Mouse (Mus musculus): ENCODE data around the gene Plch1. TPM values are rescaled to one million over a fixed set of nuclear protein-coding genes. Genes with fewer than 3 reads are reported as not detected.

Plch1 gene
- total RNA-seq (2015; ENCODE audit: low replicate concordance) (not detected in 2 replicates), total RNA-seq (2017; ENCODE audit: low replicate concordance) (not detected in 2 replicates)

GRCm38 (mm10) chr3:63899309-63899695, at the start of gene Plch1:
Gene Plch1 (minus strand): TSS chr3:63899472.
- no peak for ATAC-seq (replicated peaks; ENCODE audit: low FRiP score, poor library complexity, severe bottlenecking)

- ATAC-seq (replicated peaks; ENCODE audit: low FRiP score, poor library complexity, severe bottlenecking): no peak
Measured at GRCm38 (mm10) chr3:63941204-63941850, 42.1 kb upstream of the Plch1 start.

GRCm38 (mm10) chr3:63938928-63939327, 39.7 kb upstream of the Plch1 start:
- ATAC-seq (replicated peaks; ENCODE audit: low FRiP score, poor library complexity, severe bottlenecking): no peak

DNA sequence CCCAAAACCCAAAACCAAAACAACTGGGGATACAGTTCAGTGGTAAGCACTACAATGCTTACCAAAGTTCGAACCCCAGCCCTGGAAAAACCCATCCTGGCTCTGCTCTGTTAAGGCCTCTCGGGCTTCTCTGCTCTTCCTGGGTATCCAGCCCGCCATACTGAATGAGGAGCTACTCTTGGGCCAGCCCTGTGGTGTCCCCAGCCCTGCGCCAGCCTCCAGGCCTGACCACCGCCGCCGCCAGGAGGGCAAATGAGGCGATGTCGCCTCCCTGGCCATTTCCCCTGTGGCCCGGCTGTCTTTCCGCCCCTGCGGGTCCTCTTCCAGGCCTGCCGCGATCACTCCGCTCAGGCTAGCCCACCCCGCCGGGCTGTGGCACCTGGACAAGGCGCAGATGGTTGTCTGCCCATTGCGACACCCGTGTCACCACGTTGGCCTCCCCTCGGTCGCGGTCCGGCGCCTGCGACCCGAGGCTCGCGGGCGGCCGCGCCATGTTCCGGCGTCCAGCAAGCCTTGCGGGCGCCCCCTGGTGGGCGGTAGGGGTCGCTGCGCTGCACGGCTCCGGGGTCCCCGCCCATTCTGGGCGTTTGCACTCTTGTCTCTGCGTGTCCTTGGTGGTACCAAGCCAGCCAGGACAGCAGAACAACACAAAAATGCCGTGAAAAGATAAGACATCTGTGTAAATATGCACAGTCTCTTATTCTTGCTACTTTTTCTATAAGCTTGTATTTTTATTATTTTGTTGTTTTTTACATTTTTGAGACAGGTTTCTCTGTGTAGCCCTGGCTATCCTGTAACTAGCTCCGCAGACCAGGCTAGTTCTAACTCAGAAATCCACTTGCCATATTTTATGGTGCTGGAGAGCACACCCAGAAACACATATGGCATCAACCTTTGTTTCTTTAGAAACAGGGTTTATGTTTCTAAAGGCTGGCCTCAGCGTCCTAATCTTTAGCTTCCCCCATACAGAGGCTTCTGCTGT, 29.9 kb upstream of the Plch1 start, which contains the start of gene E130311K13Rik:
TSS of gene E130311K13Rik (minus strand) at position 595 of the 982 bp plus-strand sequence.
- ATAC-seq (replicated peaks; ENCODE audit: low FRiP score, poor library complexity, severe bottlenecking): peak; percentile 96

GRCm38 (mm10) chr3:63919634-63920033, 20.4 kb upstream of the Plch1 start:
- no peak for ATAC-seq (replicated peaks; ENCODE audit: low FRiP score, poor library complexity, severe bottlenecking)

- ATAC-seq (replicated peaks; ENCODE audit: low FRiP score, poor library complexity, severe bottlenecking): no peak
Measured at GRCm38 (mm10) chr3:63910301-63910700, 11.0 kb upstream of the Plch1 start.

DNA sequence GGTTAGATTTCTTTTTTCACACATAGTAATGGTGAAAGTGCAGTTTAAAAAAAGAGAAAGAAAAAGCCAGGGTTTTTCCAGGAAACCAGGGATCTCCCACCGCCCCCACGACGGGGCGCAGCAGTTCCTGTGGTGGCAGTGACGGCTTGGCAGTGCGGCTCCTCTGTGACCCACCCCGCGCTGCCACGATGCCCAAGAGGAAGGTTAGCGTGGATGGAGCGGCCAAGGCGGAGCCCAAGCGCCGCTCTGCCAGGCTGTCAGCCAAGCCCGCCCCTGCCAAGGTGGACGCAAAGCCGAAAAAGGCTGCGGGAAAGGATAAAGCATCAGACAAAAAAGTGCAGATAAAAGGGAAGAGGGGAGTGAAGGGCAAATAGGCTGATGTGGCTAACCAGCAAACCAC, 6.0 kb upstream of the Plch1 start:
- no peak for ATAC-seq (replicated peaks; ENCODE audit: low FRiP score, poor library complexity, severe bottlenecking)

DNA sequence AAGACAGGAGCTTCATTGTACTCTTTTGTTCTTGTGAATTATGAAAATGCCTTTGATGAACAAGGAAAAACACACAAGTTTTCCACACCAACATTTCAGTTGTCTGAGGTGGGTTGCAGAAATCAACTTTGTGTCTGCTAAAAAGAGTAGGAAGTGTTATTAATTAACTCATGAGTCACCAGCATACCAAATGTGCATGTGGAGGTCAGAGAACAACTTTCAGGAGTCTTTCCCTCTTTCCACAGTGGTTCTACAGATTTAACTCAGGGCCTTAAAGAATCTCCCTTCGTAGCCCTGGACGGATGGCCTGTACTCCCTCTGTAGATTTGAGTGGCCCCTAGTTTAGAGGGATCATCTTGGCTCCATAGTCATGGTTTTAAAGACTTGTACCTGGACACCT, 4.9 kb upstream of the Plch1 start:
- ATAC-seq (replicated peaks; ENCODE audit: low FRiP score, poor library complexity, severe bottlenecking): no peak

DNA sequence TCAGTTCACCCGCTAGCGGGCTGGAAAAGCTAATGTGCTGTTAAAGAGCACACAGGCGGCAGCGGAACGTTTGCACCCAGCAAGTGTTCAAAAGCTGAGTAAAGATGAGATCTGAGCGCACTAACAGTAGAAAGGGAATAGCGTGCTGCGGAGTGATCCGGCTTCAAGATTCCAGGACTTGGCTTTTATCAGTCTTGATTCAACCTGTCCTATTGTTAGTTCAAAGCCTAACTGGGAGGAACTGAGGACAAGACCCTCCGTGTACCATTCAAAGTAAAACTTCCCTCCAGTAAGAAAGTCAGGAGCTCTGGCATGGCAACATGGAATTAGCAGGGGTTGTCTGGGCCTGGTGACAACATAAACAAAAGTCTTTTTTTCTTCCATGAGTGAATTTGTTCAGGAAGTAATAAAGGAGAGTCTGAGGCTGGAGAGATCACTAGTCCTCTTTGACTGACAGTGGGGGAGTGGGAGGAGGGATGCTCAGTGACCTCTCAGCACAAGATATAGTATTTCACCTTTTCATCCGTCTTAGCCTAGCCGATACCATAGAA, 824 bp upstream of the Plch1 start:
- no peak for ATAC-seq (replicated peaks; ENCODE audit: low FRiP score, poor library complexity, severe bottlenecking)

DNA sequence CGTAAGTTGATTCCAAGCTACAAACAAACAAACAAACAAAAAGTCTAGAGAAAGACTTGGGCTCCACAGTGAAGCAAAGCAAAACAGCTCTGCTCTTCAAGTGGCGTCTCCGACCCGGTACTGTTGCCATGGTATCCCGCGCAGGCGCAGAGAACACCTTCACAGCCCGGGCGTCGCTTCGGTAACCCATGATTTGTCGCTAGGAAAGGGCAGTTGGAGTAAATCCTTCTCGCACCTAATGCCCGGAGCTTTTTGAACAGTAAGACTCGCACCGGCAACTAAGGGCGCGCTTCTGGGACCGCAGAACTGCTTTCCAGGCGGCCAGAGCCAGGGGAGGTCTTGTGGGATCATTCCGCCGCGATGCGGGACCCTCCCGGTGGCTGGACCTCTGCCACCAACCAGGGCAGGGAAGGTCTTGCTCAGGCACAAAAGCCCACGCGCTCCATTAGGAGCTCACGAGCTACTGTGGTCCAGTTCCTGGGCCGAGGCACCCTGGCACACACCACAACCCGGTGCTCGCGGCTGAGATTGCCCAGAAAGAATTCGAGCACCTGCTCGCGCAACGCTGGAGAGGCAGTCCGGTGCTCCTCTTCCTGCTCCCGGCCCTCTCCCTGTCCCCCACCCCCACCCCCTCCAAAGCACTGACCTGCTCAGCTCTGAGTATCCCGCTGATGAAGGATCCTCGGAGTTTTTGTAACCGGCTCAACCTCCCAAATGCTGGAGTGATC, 527 bp downstream of the Plch1 start:
- no peak for ATAC-seq (replicated peaks; ENCODE audit: low FRiP score, poor library complexity, severe bottlenecking)

DNA sequence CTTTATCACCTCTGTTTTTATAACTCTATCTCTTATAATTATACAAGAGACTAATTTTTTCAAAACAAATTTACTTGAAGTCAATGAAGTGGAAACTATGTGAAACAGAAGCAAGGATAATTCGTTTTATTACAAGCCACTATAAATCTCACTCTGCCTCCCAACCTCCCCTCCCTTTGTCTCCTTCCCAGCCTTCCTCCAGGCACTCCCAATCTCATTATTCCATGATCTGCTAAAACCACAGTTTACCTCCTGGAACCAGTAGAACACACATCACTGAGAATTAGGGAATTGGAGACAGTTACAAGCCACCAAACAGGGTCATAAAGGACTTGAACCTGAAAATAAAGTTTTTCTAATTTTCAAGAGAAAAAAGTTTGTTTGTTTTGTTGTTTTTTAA, 2.1 kb downstream of the Plch1 start:
- no peak for ATAC-seq (replicated peaks; ENCODE audit: low FRiP score, poor library complexity, severe bottlenecking)

DNA sequence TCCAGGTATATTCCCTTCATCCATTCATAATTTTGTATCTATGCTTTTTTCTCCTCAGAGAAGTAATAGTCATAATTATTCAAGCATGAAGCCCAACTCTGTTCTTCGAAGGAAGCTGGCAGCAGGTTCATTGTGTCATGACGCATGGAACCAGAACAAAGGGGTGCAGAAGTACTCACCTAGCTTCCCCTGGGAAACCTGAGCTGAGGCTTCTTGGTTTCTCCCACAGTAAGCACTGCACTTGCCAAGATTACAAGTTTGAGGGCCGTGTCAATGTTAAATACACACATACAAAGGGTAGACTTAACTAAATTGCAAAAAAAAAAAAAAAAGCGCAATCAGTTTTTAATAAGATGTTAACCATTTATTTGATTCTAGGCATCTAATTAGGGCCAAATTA, 3.0 kb downstream of the Plch1 start:
- ATAC-seq (replicated peaks; ENCODE audit: low FRiP score, poor library complexity, severe bottlenecking): no peak

- ATAC-seq (replicated peaks; ENCODE audit: low FRiP score, poor library complexity, severe bottlenecking): no peak
Measured at GRCm38 (mm10) chr3:63895786-63896185, 3.5 kb downstream of the Plch1 start.

DNA sequence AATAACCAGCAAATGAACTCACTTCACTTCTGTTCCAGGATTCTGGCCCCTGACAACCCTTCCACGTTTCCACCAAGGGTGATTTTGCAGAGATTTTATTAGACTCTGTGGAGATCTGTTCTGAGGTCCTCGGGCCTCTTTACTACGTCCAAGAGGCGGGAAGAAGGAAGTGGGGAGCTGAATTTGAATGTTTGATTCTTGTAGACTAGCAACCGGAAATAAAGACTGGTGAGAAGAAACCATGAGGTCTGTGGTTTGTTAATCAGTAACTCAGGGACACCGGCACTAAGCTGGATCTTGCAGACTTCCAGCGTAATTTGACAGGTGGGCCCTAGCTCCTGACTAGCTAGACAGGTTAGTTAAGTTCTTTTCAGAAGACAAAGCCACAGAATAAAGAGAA, 5.6 kb downstream of the Plch1 start:
- no peak for ATAC-seq (replicated peaks; ENCODE audit: low FRiP score, poor library complexity, severe bottlenecking)

GRCm38 (mm10) chr3:63892154-63892553, 7.1 kb downstream of the Plch1 start:
- no peak for ATAC-seq (replicated peaks; ENCODE audit: low FRiP score, poor library complexity, severe bottlenecking)

GRCm38 (mm10) chr3:63881065-63881464, 18.2 kb downstream of the Plch1 start:
- ATAC-seq (replicated peaks; ENCODE audit: low FRiP score, poor library complexity, severe bottlenecking): no peak

DNA sequence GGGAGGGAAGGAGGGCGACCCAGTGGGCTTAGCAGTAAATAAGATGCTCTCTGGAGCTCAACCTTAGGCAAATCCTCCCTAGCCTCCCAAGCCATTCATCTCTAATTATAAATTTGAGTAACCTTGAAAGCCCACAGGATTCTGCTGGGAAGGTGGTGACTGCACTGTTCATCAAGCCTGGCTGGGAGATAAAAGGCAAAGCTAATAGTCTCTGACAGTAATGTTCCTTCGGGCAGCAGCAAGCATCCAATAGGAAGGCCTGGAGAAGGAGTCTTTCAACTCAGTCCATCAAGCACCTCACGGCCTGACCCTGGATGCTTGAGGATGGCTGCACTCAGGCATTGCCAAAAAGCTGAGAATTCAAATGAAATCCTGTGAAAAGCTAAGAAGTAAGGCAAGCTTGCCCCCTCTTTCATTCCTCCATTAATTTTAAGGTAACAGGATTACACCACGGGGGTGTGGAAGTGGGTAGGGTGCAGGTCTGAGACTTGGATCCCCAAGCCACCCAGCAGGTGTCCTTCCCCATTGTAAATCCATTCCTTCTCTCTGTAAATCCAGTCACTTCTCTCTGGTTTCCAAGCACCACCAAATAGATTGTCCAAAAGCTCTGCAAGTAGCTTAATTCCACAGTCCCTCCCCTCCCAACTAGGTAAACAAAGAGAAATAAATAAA, 20.1 kb downstream of the Plch1 start:
- no peak for ATAC-seq (replicated peaks; ENCODE audit: low FRiP score, poor library complexity, severe bottlenecking)

- ATAC-seq (replicated peaks; ENCODE audit: low FRiP score, poor library complexity, severe bottlenecking): no peak
Measured at GRCm38 (mm10) chr3:63872818-63873217, 26.5 kb downstream of the Plch1 start.

DNA sequence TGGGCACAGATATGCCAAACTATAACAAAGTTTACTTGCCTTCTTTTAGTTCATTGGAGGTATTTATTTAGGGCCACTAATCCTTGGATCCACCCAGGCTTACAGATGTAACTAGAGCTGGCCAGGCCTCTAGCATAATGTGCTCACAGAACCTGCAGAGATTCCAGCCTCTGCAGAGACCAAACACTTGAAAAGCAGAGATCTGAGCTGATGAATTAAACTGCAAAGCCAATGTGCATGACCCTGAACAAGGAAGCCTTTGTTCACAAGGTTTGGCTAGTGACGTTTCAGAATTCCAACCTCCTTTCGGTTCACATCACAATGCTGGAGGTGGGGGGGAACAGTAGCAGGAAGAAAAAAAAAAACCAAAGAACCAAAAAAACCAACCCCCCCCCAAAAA, 28.0 kb downstream of the Plch1 start:
- ATAC-seq (replicated peaks; ENCODE audit: low FRiP score, poor library complexity, severe bottlenecking): no peak
